Mouse (Mus musculus) myocyte (in vitro differentiated cells): ENCODE data around the gene Nabp2. TPM values are rescaled to one million over a fixed set of nuclear protein-coding genes. Genes with fewer than 3 reads are reported as not detected.

Experiments
- H3K27me3 ChIP-seq: one replicate; pipeline ENCODE4 v1.6.1; 2011; ENCODE audit not compliant: control insufficient read depth, insufficient read depth, insufficient read length
- H3K36me3 ChIP-seq: one replicate; pipeline ENCODE4 v1.6.1; 2011; ENCODE audit not compliant: control insufficient read depth, insufficient read depth
- H3K4me2 ChIP-seq: one replicate; pipeline ENCODE4 v1.6.1; 2011; ENCODE audit warnings: low read depth, control low read depth
- H3K4me3 ChIP-seq: one replicate; pipeline ENCODE4 v1.5.1; 2011; ENCODE audit warnings: mild to moderate bottlenecking, control low read depth, moderate library complexity
- H3K79me2 ChIP-seq: one replicate; pipeline ENCODE4 v1.6.1; 2011; ENCODE audit not compliant: control insufficient read depth, insufficient read depth
- H3ac ChIP-seq: one replicate; pipeline ENCODE4 v1.6.1; 2011; ENCODE audit not compliant: control insufficient read depth, insufficient read length
- CEBPB ChIP-seq: IDR thresholded peaks from 2 replicates; pipeline ENCODE4 v1.6.1; 2011; ENCODE audit warnings: mild to moderate bottlenecking, moderate library complexity; ENCODE audit not compliant: poor library complexity, insufficient read depth, severe bottlenecking
- MAX ChIP-seq: IDR thresholded peaks from one replicate; pipeline ENCODE4 v1.6.1; 2011; ENCODE audit warnings: low read depth, mild to moderate bottlenecking, control low read depth
- MYOD1 ChIP-seq, 3 experiments: IDR thresholded peaks; one replicate each; pipeline ENCODE4 v1.6.1; 2011; ENCODE audit warnings: control low read depth in 2 of 3, low read depth in 2 of 3, mild to moderate bottlenecking in 2 of 3, moderate library complexity in 1 of 3; ENCODE audit not compliant: insufficient read length in 2 of 3, control insufficient read depth in 1 of 3
- MYOG ChIP-seq, 3 experiments: IDR thresholded peaks; one replicate each; pipeline ENCODE4 v1.6.1; 2011; ENCODE audit warnings: control low read depth in 2 of 3, low read depth in 2 of 3, mild to moderate bottlenecking in 2 of 3; ENCODE audit not compliant: insufficient read length in 2 of 3, control insufficient read depth in 1 of 3, insufficient read depth in 1 of 3
- POLR2A ChIP-seq: IDR thresholded peaks from one replicate; pipeline ENCODE4 v1.6.1; 2011; ENCODE audit warnings: low read depth, mild to moderate bottlenecking, control low read depth, moderate library complexity; ENCODE audit not compliant: insufficient read length
- REST ChIP-seq: IDR thresholded peaks from one replicate; pipeline ENCODE4 v1.6.1; 2011; ENCODE audit warnings: mild to moderate bottlenecking, control low read depth, moderate library complexity; ENCODE audit not compliant: insufficient read depth, insufficient read length
- SRF ChIP-seq: IDR thresholded peaks from one replicate; pipeline ENCODE4 v1.6.1; 2011; ENCODE audit warnings: low read depth; ENCODE audit not compliant: control insufficient read depth, insufficient read length
- TCF12 ChIP-seq: IDR thresholded peaks from one replicate; pipeline ENCODE4 v1.6.1; 2011; ENCODE audit warnings: mild to moderate bottlenecking, control low read depth; ENCODE audit not compliant: poor library complexity, insufficient read depth, severe bottlenecking
- polyA plus RNA-seq: library from polyadenylated mRNA; unstranded; fragments of >200 nt; fragmentation: generic; extraction: Trizol; gene quantifications from one replicate; pipeline ENCODE4 v1.2.1, GENCODE M21; 2012; ENCODE audit warnings: missing spikeins

The Nabp2 gene
- polyA plus RNA-seq, 1 experiment, result 115 TPM

DNA sequence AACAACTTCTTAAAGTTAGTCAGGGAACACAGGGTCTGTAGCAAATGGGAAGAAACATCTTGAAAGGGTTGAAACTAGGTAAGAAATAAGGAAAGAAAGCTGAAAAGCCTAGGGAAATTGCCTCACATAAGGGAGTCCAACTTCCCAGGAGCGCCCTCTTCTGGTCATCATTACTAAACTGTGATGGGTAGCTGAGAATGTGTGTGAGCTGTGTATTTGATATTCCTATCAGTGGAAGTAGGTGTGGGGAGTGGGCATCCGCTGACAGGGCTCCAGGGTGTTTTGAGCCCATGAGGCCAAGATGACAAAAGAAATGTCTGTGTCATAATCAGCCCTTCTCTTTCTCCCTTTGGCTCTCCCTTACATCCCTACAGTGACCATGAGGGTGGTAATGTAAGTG is 52.5 kb downstream of the Nabp2 start:
- Histone ChIP-seq H3K36me3 (peaks cover 74% of the 10 kb centered on the region), H3K4me3 (no peak overlapping the region), H3K27me3 (no peaks in the 10 kb centered on the region), H3K4me2 (no peak overlapping the region), H3K79me2 (no peaks in the 10 kb centered on the region), H3ac (no peak overlapping the region)
- TF ChIP-seq MYOD1 (IDR thresholded peaks at IDR 0.05; ENCODE audit: control insufficient read depth in 1 of 3, insufficient read length in 2 of 3, low read depth in 2 of 3), result no peak
- TF ChIP-seq MYOG (IDR thresholded peaks at IDR 0.05; ENCODE audit: control insufficient read depth in 1 of 3, insufficient read depth in 1 of 3, insufficient read length in 2 of 3, low read depth in 2 of 3), result no peak
- no peak for TF ChIP-seq SRF
- TF ChIP-seq TCF12, result no peak
- TF ChIP-seq MAX, result no peak
- TF ChIP-seq CEBPB, result no peak
- TF ChIP-seq POLR2A, result no peak
- no peak for TF ChIP-seq REST

Other genes starting within 250 kb of the Nabp2 start
- gene Rbms2, start 231.2 kb downstream of the Nabp2 start, polyA plus RNA-seq, result 97.3 TPM
- 1.1 TPM for gene Gls2, start 217.0 kb downstream of the Nabp2 start, polyA plus RNA-seq
- gene Spryd4, start 199.7 kb downstream of the Nabp2 start, polyA plus RNA-seq, result 21.8 TPM
- not detected for gene Mip, start 185.7 kb downstream of the Nabp2 start, polyA plus RNA-seq
- 4.9 TPM for gene Timeless, start 179.4 kb downstream of the Nabp2 start, polyA plus RNA-seq
- gene Apon, start 157.4 kb downstream of the Nabp2 start, polyA plus RNA-seq, result 0.06 TPM
- gene Apof, start 142.8 kb downstream of the Nabp2 start, polyA plus RNA-seq, result not detected
- 7.5 TPM for gene Stat2, start 140.9 kb downstream of the Nabp2 start, polyA plus RNA-seq
- 0.24 TPM for gene Il23a, start 112.7 kb downstream of the Nabp2 start, polyA plus RNA-seq
- 6.2 TPM for gene Pan2, start 108.2 kb downstream of the Nabp2 start, polyA plus RNA-seq
- gene Cnpy2, start 89.0 kb downstream of the Nabp2 start, polyA plus RNA-seq, result 91.8 TPM
- gene Cs, start 73.8 kb downstream of the Nabp2 start, polyA plus RNA-seq, result 253 TPM
- 61.2 TPM for gene Coq10a, start 42.5 kb downstream of the Nabp2 start, polyA plus RNA-seq
- gene Ankrd52, start 34.4 kb downstream of the Nabp2 start, polyA plus RNA-seq, result 30.8 TPM
- gene Slc39a5, start 10.3 kb downstream of the Nabp2 start, polyA plus RNA-seq, result not detected
- 35.2 TPM for gene Rnf41, start 165 bp upstream of the Nabp2 start, polyA plus RNA-seq
- gene Smarcc2, start 47.8 kb upstream of the Nabp2 start, polyA plus RNA-seq, result 52.5 TPM
- 2,234 TPM for gene Myl6, start 82.7 kb upstream of the Nabp2 start, polyA plus RNA-seq
- 734 TPM for gene Myl6b, start 87.2 kb upstream of the Nabp2 start, polyA plus RNA-seq
- 166 TPM for gene Esyt1, start 114.4 kb upstream of the Nabp2 start, polyA plus RNA-seq
- 13.8 TPM for gene Zc3h10, start 136.3 kb upstream of the Nabp2 start, polyA plus RNA-seq
- gene Rpl41, start 137.8 kb upstream of the Nabp2 start, polyA plus RNA-seq, result 12,553 TPM
- gene Pa2g4, start 154.5 kb upstream of the Nabp2 start, polyA plus RNA-seq, result 127 TPM
- 23.3 TPM for gene Erbb3, start 178.2 kb upstream of the Nabp2 start, polyA plus RNA-seq
- 1,658 TPM for gene Rps26, start 215.3 kb upstream of the Nabp2 start, polyA plus RNA-seq
- 0.04 TPM for gene Ikzf4, start 234.5 kb upstream of the Nabp2 start, polyA plus RNA-seq